Mouse (Mus musculus): ENCODE results near the gene Adar. TPM values are rescaled to one million over a fixed set of nuclear protein-coding genes. Genes with fewer than 3 reads are reported as not detected.

Gene Adar
- polyA plus RNA-seq, 1 experiment from 2014 or later, result 39.0 TPM

GRCm38 (mm10) chr3:89802876-89803275 lies 88.1 kb downstream of the Adar start:
- no peak for TF ChIP-seq CTCF (IDR thresholded peaks at IDR 0.05)
- in situ Hi-C loops (cut with MboI; ENCODE audit: low pct_unique_long_range_greater_than_20kb), result no loop called here
- CTCF ChIA-PET, result interaction anchor here (1.0 to 2.6 kb wide), 3 partner anchors 8 to 19 kb away, joined by 3 to 8 read pairs (median 4); no protein-coding TSS in a partner anchor
- DNase-seq (ENCODE audit: low read depth, low spot score), result no peak
- peaks cover 17% of the 10 kb centered on the region for H3K27me3 ChIP-seq
- ATAC-seq, result no peak
- POLR2A ChIA-PET, result interaction anchor here (0.6 kb wide), 1 partner anchor 105 kb away, joined by 3 read pairs; no protein-coding TSS in a partner anchor

Other genes with a start within 250 kb of the Adar start
- 0.04 TPM for gene Kcnn3, start 194.9 kb upstream of the Adar start, polyA plus RNA-seq (2021)
- gene Chrnb2, start 49.6 kb downstream of the Adar start, polyA plus RNA-seq (2021), result 1.5 TPM
- 147 TPM for gene Ube2q1, start 58.6 kb downstream of the Adar start, polyA plus RNA-seq (2021)
- gene She, start 116.3 kb downstream of the Adar start, polyA plus RNA-seq (2021), result 0.03 TPM
- 2.6 TPM for gene Il6ra, start 198.2 kb downstream of the Adar start, polyA plus RNA-seq (2021)
- 52.0 TPM for gene Atp8b2, start 248.5 kb downstream of the Adar start, polyA plus RNA-seq (2021)